Mouse (Mus musculus) ES-E14 (cell line): ENCODE measurements around the gene Slc25a22.

Source experiments
- CHD2 ChIP-seq: IDR thresholded peaks from 2 replicates; pipeline ENCODE4 v1.6.1; 2014; ENCODE audit warnings: mild to moderate bottlenecking, low read depth, low read length, inconsistent platforms
- HCFC1 ChIP-seq: IDR thresholded peaks from 2 replicates; pipeline ENCODE4 v1.6.1; 2012; ENCODE audit warnings: low read length, inconsistent platforms, borderline replicate concordance; ENCODE audit not compliant: insufficient read depth
- MAFK ChIP-seq: IDR thresholded peaks from 2 replicates; pipeline ENCODE4 v1.6.1; 2014; ENCODE audit warnings: mild to moderate bottlenecking, low read depth, low read length, inconsistent platforms; ENCODE audit not compliant: insufficient read depth
- ZC3H11A ChIP-seq: IDR thresholded peaks from 2 replicates; pipeline ENCODE4 v1.6.1; 2012; ENCODE audit warnings: low read depth, mild to moderate bottlenecking, inconsistent platforms, low read length, borderline replicate concordance
- ZNF384 ChIP-seq: IDR thresholded peaks from 2 replicates; pipeline ENCODE4 v1.6.1; 2012; ENCODE audit warnings: low read depth, low read length, inconsistent platforms

DNA sequence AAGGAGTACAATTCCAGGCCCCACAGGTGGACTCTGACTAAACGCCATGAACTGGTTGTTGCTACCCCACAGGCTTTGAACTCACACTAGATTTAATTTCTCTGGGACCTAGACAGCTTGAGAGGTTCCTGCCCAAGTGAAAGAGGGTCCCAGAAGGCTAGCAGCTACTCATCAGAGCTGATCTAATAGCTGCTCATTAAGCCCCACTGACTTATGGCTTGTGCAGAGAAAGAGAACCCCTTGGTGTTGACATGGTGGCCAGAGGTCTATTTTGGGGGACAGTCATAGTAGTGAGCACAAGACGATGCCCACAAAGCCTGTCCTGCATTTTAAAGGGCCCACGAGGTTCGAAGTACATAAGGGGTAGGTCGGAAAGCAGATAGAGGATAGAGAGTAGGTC is 36.5 kb upstream of the Slc25a22 start:
- no peak for TF ChIP-seq MAFK
- TF ChIP-seq ZC3H11A: no peak
- no peak for TF ChIP-seq CHD2
- TF ChIP-seq ZNF384: no peak
- TF ChIP-seq HCFC1: no peak
